In the genomic region with DNA sequence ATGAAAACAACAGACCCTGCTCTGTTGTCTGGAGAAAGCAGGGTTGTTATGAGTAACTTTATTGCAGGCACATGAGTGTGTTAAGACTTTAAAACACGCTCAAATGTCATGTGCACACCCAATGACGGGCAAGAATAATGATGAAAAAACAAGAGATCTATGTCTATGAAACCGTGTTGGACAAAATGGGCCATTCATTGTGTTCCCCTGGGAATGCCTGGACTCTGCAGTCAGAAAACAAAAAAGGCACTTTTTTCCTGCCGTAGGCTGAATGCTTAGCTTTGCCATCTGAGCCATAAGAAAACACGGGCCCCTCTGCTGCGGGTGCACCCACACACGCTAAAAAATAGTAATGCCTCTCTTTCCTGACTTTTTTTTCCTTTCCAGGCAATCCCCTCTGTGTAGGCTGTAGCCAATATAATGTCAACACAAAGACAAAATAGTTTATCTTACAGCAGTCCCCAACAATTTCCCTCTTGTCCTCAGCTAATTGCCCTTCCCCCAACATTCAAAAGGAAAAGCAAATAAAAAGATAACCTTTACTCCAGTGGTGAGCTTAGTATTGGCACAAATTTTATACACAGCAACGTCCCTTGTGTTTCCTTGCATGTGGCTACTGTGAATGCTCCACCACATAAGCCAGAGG, we compare ENCODE assay signal across 8 mouse cellular contexts.
DNase-seq lines count a peak whose midpoint lies in the region; ATAC-seq and TF ChIP-seq lines count a peak whose summit lies in the region.

No protein-coding gene starts in this region.

- WGBS in heart, postnatal 0 days, result 53% methylated on average over 8 of the region's 8 CpGs
- WGBS in midbrain, embryonic 12.5 days, result 26% methylated on average over 8 of the region's 8 CpGs

- H3K4me3 ChIP-seq in heart, postnatal 0 days (ENCODE audit: low read depth, low read length), result no peak overlapping the region
- H3K4me3 ChIP-seq in midbrain, embryonic 12.5 days, result no peak overlapping the region

- H3K4me1 ChIP-seq in heart, postnatal 0 days (ENCODE audit: control insufficient read depth, insufficient read depth), result peaks cover 54% of the 10 kb centered on the region
- peaks cover 30% of the 10 kb centered on the region for H3K4me1 ChIP-seq in midbrain, embryonic 12.5 days

- no peak for TF ChIP-seq CTCF in heart, postnatal 0 days (IDR thresholded peaks at IDR 0.05; ENCODE audit: low read depth)

- ATAC-seq in heart, postnatal 0 days (ENCODE audit: insufficient read depth, low read depth), result 0 out of 2 replicates have a peak, but pooled peaks have one; percentile 39
- peak; percentile 44; the same call in 1 of the 2 replicates for ATAC-seq in midbrain, embryonic 12.5 days (ENCODE audit: low FRiP score, low read depth)

- H3K9ac ChIP-seq in heart, postnatal 0 days (replicated peaks; ENCODE audit: low read depth, low read length), result no peak overlapping the region
- H3K9ac ChIP-seq in midbrain, embryonic 12.5 days (replicated peaks), result no peak overlapping the region

- H3K9me3 ChIP-seq in heart, postnatal 0 days (replicated peaks; ENCODE audit: control insufficient read depth, low read length), result no peaks in the 10 kb centered on the region
- no peaks in the 10 kb centered on the region for H3K9me3 ChIP-seq in midbrain, embryonic 12.5 days

- DNase-seq in frontal cortex, postnatal 36 days (ENCODE audit: low spot score in 2 of 2), result peak; percentile 12 to 27
- DNase-seq in frontal cortex, postnatal 10 days (ENCODE audit: low spot score in 2 of 2), result no peak
- DNase-seq in brain, adult 2 months (ENCODE audit: low read depth, low spot score), result peak; percentile 27
- no peak for DNase-seq in heart, postnatal 0 days (ENCODE audit: low spot score)
- no peak for DNase-seq in adrenal gland, postnatal 25 days
- DNase-seq in MN1 (ENCODE audit: low spot score), result no peak
- no peak for DNase-seq in urinary bladder, postnatal 10 days (ENCODE audit: low spot score)

- peak overlapping the region; percentile 36; the same call in 1 of the 2 replicates for H3K27ac ChIP-seq in heart, postnatal 0 days (ENCODE audit: low read depth)
- H3K27ac ChIP-seq in midbrain, embryonic 12.5 days (replicated peaks), result peak overlapping the region; percentile 15; the same call in 1 of the 2 replicates

- H3K4me2 ChIP-seq in heart, postnatal 0 days (ENCODE audit: low read depth, low read length), result peak overlapping the region; percentile 23; the same call in 1 of the 2 replicates
- H3K4me2 ChIP-seq in midbrain, embryonic 12.5 days (replicated peaks), result peak overlapping the region; percentile 19; the same call in 1 of the 2 replicates

- TF ChIP-seq EP300 in heart, postnatal 0 days (IDR thresholded peaks at IDR 0.05; ENCODE audit: low read depth), result no peak

- no peaks in the 10 kb centered on the region for H3K27me3 ChIP-seq in heart, postnatal 0 days (ENCODE audit: control insufficient read depth, insufficient read depth, low read length)
- no peaks in the 10 kb centered on the region for H3K27me3 ChIP-seq in midbrain, embryonic 12.5 days

- H3K36me3 ChIP-seq in heart, postnatal 0 days (replicated peaks; ENCODE audit: control insufficient read depth, insufficient read depth, low read length), result no peaks in the 10 kb centered on the region
- H3K36me3 ChIP-seq in midbrain, embryonic 12.5 days, result no peaks in the 10 kb centered on the region

Comparison
In these comparisons a context has a peak if more than half of its experiments do, and no peak if none do; other contexts are left out.
1. DNase-seq: peak in frontal cortex, postnatal 36 days (2 of 2) and brain, adult 2 months (single experiment); none in frontal cortex, postnatal 10 days (0 of 2), heart, postnatal 0 days (single experiment), adrenal gland, postnatal 25 days (single experiment), MN1 (single experiment) and urinary bladder, postnatal 10 days (single experiment).